Mouse (Mus musculus): ENCODE measurements around the gene Dusp1. TPM values are rescaled to one million over a fixed set of nuclear protein-coding genes. Genes with fewer than 3 reads are reported as not detected.

The Dusp1 gene
- polyA plus RNA-seq, 1 experiment from 2014 or later, result 42.8 TPM

GRCm38 (mm10) chr17:26598845-26599244 is 36.9 kb upstream of the Dusp1 start:
- H3K4me2 ChIP-seq, result no peak overlapping the region
- no peak overlapping the region for H3K9ac ChIP-seq
- no peak overlapping the region for H3K27ac ChIP-seq
- no peak overlapping the region for H3K4me3 ChIP-seq
- no peaks in the 10 kb centered on the region for H3K9me3 ChIP-seq
- 95% methylated on average over 5 of the region's 5 CpGs for WGBS
- H3K36me3 ChIP-seq (replicated peaks), result no peaks in the 10 kb centered on the region
- H3K27me3 ChIP-seq (replicated peaks), result no peaks in the 10 kb centered on the region
- no peak for ATAC-seq (replicated peaks)
- H3K4me1 ChIP-seq, result peaks cover 41% of the 10 kb centered on the region

GRCm38 (mm10) chr17:26596856-26597481 is 35.0 kb upstream of the Dusp1 start:
- no peak for ATAC-seq (replicated peaks)
- WGBS, result 87% methylated on average over 6 of the region's 6 CpGs
- Histone ChIP-seq H3K27ac (0 out of 2 replicates have a peak overlapping the region, but pooled peaks have one; percentile 57), H3K9me3 (no peaks in the 10 kb centered on the region), H3K36me3 (replicated peaks) (no peaks in the 10 kb centered on the region), H3K4me1 (peaks cover 28% of the 10 kb centered on the region), H3K27me3 (replicated peaks) (no peaks in the 10 kb centered on the region), H3K4me3 (no peak overlapping the region), H3K4me2 (no peak overlapping the region), H3K9ac (no peak overlapping the region)

- no peaks in the 10 kb centered on the region for H3K9me3 ChIP-seq
- peaks cover 20% of the 10 kb centered on the region for H3K4me1 ChIP-seq
- no peak for ATAC-seq (replicated peaks)
- H3K4me3 ChIP-seq, result no peak overlapping the region
- H3K36me3 ChIP-seq (replicated peaks), result no peaks in the 10 kb centered on the region
- H3K9ac ChIP-seq, result no peak overlapping the region
- no peaks in the 10 kb centered on the region for H3K27me3 ChIP-seq (replicated peaks)
- H3K27ac ChIP-seq, result peak overlapping the region; percentile 57
- WGBS, result 52% methylated on average over 7 of the region's 7 CpGs
- H3K4me2 ChIP-seq, result no peak overlapping the region
Observed at GRCm38 (mm10) chr17:26596168-26596658, 34.3 kb upstream of the Dusp1 start.

DNA sequence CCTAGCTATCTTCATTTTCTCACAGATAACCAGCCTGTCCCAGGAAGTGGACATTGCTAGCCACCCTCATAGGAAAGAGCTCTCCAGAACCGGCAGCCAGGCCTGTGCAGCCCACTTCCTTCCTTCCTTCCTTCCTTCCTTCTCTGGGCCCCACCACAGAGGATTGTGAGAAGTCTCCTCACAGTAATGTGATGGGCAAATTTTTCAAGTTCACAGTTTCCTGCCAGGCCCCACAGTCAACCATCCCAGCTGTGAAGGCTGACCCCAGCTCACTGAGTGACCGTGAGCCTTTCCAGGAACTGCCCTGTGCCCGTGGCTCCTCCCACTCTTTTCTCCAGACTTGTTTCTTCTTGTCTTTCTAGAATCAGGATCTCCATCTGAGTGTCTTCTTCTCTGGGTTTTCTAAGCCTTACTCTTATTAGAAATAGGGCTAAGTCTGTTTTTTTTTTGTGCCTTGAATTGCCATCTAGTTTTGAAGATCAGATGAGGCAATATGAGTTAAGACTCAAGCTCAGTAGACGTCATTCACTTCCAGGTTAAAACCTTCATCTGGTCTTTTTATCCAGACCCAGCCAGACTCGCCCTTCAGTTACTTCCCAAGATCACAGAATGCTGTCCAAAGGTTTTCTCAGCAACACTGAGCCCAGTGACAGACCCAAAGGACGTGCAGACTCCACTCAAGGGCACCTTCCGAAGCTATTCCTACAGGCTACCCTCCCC is 33.7 kb upstream of the Dusp1 start:
- Histone ChIP-seq H3K4me1 (peaks cover 19% of the 10 kb centered on the region), H3K9me3 (no peaks in the 10 kb centered on the region), H3K4me2 (no peak overlapping the region), H3K27me3 (replicated peaks) (no peaks in the 10 kb centered on the region), H3K4me3 (no peak overlapping the region), H3K36me3 (replicated peaks) (no peaks in the 10 kb centered on the region), H3K9ac (no peak overlapping the region), H3K27ac (0 out of 2 replicates have a peak overlapping the region, but pooled peaks have one; percentile 46)
- no peak for ATAC-seq (replicated peaks)
- WGBS, result 62% methylated on average over 7 of the region's 7 CpGs

DNA sequence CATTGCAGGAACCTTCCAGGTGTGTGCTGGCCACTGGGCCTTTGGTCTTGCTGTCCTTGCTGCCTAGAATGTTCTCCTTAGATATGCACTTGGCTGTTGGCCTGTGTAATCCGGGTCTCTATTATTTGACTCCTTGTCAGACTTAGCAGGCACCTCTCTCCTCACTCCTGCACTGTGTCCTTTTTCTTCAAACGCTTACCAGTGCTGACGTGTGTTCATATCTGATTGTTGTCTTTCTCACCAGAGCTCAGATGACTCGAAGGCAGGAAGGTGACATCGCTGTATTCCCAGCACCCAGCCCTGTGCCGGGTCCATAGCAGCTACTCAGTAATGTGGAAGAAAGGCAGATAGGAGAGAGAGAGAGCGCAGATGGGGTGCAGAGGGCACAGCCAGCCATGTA is 33.0 kb upstream of the Dusp1 start:
- Histone ChIP-seq H3K9me3 (no peaks in the 10 kb centered on the region), H3K4me3 (no peak overlapping the region), H3K4me2 (no peak overlapping the region), H3K27me3 (replicated peaks) (no peaks in the 10 kb centered on the region), H3K27ac (no peak overlapping the region), H3K9ac (no peak overlapping the region), H3K36me3 (replicated peaks) (no peaks in the 10 kb centered on the region), H3K4me1 (peaks cover 19% of the 10 kb centered on the region)
- 93% methylated on average over 7 of the region's 7 CpGs for WGBS
- no peak for ATAC-seq (replicated peaks)

DNA sequence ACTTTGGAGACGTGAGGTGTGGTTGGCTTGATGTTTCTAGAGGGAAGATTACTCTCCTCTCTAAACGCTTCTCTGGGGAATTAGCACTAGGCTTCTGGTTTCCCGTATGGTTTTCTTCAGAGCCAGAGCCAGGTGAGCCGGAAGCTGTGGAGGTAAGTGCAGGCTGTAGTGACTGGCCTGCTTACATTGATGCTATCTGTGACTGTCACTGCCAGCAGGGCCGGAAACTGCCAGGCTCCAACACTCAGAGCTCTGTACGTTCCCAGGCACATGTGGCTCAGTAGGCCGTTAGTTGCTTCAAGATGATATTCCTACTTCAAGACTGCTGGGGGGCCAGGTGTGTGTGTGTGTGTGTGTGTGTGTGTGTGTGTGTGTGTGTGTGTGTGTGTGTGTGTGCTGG is 32.2 kb upstream of the Dusp1 start:
- ATAC-seq (replicated peaks), result no peak
- no peak overlapping the region for H3K27ac ChIP-seq
- no peak overlapping the region for H3K9ac ChIP-seq
- 93% methylated on average over 7 of the region's 7 CpGs for WGBS
- no peaks in the 10 kb centered on the region for H3K36me3 ChIP-seq (replicated peaks)
- peaks cover 19% of the 10 kb centered on the region for H3K4me1 ChIP-seq
- no peaks in the 10 kb centered on the region for H3K27me3 ChIP-seq (replicated peaks)
- no peaks in the 10 kb centered on the region for H3K9me3 ChIP-seq
- H3K4me3 ChIP-seq, result no peak overlapping the region
- no peak overlapping the region for H3K4me2 ChIP-seq

DNA sequence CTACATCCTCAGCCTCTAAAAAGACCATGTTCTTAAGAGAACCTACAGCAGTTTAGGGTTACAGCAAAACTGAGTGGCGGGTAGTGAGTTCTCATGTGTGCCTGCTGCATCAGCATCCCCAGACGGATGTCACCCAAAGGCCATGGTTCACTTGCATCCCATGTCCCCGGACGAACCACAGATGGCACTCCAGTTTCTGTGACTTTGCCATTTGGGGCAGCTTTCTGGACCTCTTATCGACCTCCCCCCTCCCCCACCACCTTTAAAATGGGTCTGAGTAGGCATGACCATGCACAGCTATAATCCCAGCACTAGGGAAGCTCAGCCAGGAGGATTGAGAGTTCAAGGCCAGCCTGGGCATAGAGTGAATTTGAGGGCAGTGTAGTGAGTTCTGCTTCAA is 31.3 kb upstream of the Dusp1 start:
- no peak overlapping the region for H3K4me2 ChIP-seq
- ATAC-seq (replicated peaks), result no peak
- 92% methylated on average over 5 of the region's 5 CpGs for whole genome bisulfite sequencing

DNA sequence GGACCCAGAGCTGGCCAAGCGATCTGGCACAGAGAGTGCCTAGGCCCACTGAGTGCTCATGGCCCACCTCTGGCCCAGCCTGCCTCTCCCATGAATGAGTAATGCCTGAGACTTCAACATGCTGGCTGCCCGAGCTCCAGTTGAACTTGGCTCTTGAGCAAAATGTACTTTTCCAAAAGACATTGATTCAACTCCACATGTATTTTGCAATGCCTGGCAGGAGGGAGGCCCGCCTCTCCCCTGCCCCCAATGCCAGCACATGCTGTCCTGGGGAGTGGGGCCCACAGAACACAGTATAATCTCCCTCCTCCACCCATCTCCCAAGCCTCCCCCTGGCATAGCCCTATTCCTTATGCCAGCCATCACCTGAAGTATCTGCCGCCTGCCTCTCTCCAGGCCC is 30.6 kb upstream of the Dusp1 start:
- ATAC-seq (replicated peaks), result no peak
- 92% methylated on average over 4 of the region's 4 CpGs for WGBS
- no peaks in the 10 kb centered on the region for H3K27me3 ChIP-seq (replicated peaks)

More for the DNA sequence above, 31.3 kb upstream of the Dusp1 start:
- Histone ChIP-seq H3K27ac (no peak overlapping the region), H3K9me3 (no peaks in the 10 kb centered on the region), H3K4me1 (peaks cover 19% of the 10 kb centered on the region), H3K36me3 (replicated peaks) (0 out of 2 replicates have a peak, but pooled peaks cover 3% of the 10 kb centered on the region), H3K9ac (no peak overlapping the region), H3K4me3 (no peak overlapping the region), H3K27me3 (replicated peaks) (no peaks in the 10 kb centered on the region)

DNA sequence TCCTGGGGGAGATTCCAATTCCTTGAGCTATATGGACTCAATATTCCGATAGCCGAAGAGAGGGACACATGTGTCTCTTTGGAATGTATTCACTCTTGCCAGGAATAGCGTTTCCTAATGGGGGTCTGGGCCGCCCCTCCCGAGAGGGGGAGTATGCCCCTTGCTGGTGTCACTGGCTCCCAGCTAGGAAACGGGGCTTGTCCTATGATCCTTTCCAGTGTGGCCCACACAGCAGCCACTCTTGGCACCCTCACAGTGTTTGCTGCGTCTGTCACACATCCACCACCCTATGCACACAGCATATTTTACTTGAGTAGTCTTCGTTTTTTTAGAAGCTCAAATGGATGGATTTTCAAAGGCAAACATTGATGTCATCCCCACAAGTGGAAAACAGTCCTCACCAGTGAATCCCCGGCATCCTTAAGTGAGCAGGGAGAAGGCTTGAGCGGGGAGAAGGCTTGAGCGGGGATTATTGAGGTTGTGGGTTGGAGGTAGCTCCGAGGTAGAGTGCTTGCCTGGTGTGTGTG is 26.1 kb upstream of the Dusp1 start:
- H3K36me3 ChIP-seq (replicated peaks), result 0 out of 2 replicates have a peak, but pooled peaks cover 3% of the 10 kb centered on the region
- no peak overlapping the region for H3K9ac ChIP-seq
- H3K4me1 ChIP-seq, result peaks cover 11% of the 10 kb centered on the region
- H3K27ac ChIP-seq, result no peak overlapping the region
- WGBS, result 92% methylated on average over 12 of the region's 12 CpGs
- H3K27me3 ChIP-seq (replicated peaks), result no peaks in the 10 kb centered on the region
- H3K4me2 ChIP-seq, result no peak overlapping the region
- no peak for ATAC-seq (replicated peaks)
- no peaks in the 10 kb centered on the region for H3K9me3 ChIP-seq
- no peak overlapping the region for H3K4me3 ChIP-seq

More for the DNA sequence above, 30.6 kb upstream of the Dusp1 start:
- Histone ChIP-seq H3K36me3 (replicated peaks) (0 out of 2 replicates have a peak, but pooled peaks cover 3% of the 10 kb centered on the region), H3K9ac (no peak overlapping the region), H3K4me2 (no peak overlapping the region), H3K9me3 (no peaks in the 10 kb centered on the region), H3K4me1 (peaks cover 19% of the 10 kb centered on the region), H3K4me3 (no peak overlapping the region), H3K27ac (no peak overlapping the region)

DNA sequence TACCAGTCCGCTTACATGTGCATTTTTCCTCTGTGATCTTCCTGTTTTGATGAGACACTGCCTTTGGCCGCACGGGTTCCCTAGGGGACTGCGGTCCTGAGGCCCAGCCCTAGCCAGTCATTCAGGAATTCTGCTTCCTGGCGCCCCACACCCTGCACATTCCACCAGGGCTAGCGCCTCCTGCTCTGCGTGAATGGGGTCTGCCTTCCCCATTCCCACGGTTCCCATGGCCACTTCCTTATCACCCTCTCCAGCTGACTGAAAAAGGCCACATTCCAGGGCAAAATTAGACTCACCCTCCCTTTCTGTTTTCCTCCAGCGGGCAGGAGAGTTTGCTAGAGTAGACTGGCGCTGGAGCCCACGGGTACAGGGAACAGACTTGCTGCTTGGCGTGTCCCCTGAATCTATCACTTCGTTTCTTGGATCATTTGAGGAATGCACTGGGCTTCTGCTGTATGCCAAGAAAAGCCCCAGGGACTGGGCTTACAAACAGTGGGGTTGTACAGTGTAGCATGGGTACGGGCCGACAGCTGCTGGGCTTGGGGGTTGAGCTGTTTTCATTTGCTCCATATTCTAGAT is 22.7 kb upstream of the Dusp1 start:
- Histone ChIP-seq H3K4me3 (no peak overlapping the region), H3K36me3 (replicated peaks) (0 out of 2 replicates have a peak, but pooled peaks cover 3% of the 10 kb centered on the region), H3K27ac (peak overlapping the region; percentile 46), H3K9me3 (no peaks in the 10 kb centered on the region), H3K4me2 (no peak overlapping the region), H3K9ac (no peak overlapping the region), H3K27me3 (replicated peaks) (no peaks in the 10 kb centered on the region), H3K4me1 (peaks cover 11% of the 10 kb centered on the region)
- peak; percentile 63 for ATAC-seq (replicated peaks)
- 64% methylated on average over 15 of the region's 15 CpGs for WGBS

DNA sequence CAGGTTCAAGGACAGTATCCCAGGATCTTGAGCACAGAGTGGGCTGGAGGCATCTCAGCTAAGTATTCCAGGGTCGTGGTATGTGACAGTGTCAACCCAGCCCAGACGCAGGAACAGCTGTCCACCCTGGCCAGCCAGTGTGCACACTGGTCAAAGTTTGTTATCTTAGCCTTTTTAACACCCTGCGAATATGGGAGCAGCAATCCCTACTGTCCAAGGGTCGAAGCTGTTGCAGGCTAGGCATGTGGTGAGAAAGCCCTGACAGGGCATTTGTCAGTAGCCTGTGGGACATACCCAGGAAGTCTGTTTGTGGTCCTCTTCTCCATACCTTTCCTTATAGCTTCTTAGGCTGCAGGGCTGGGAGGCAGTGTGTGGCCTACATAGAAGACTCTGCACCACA is 22.1 kb upstream of the Dusp1 start:
- Histone ChIP-seq H3K4me1 (peaks cover 11% of the 10 kb centered on the region), H3K9ac (no peak overlapping the region), H3K4me2 (no peak overlapping the region)

GRCm38 (mm10) chr17:26583606-26584005 is 21.7 kb upstream of the Dusp1 start:
- peak overlapping the region; percentile 46; the same call in 1 of the 2 replicates for H3K27ac ChIP-seq
- peaks cover 11% of the 10 kb centered on the region for H3K4me1 ChIP-seq
- H3K9ac ChIP-seq, result no peak overlapping the region
- H3K36me3 ChIP-seq (replicated peaks), result no peaks in the 10 kb centered on the region
- no peak overlapping the region for H3K4me3 ChIP-seq
- no peaks in the 10 kb centered on the region for H3K9me3 ChIP-seq
- no peak for ATAC-seq (replicated peaks)
- no peaks in the 10 kb centered on the region for H3K27me3 ChIP-seq (replicated peaks)
- no peak overlapping the region for H3K4me2 ChIP-seq
- WGBS, result 95% methylated on average over 6 of the region's 6 CpGs

More for the DNA sequence above, 22.1 kb upstream of the Dusp1 start:
- peak overlapping the region; percentile 46; the same call in 1 of the 2 replicates for H3K27ac ChIP-seq
- H3K27me3 ChIP-seq (replicated peaks), result no peaks in the 10 kb centered on the region
- H3K9me3 ChIP-seq, result no peaks in the 10 kb centered on the region
- WGBS, result 85% methylated on average over 4 of the region's 4 CpGs
- no peak overlapping the region for H3K4me3 ChIP-seq
- 0 out of 2 replicates have a peak, but pooled peaks cover 3% of the 10 kb centered on the region for H3K36me3 ChIP-seq (replicated peaks)
- ATAC-seq (replicated peaks), result no peak

All from midbrain, embryonic 15.5 days (tissue).